Mouse (Mus musculus) CH12.LX (cell line): ENCODE results near the gene Gpr152.

Source experiments
- E2F4 ChIP-seq: IDR thresholded peaks from 2 replicates; pipeline ENCODE4 v1.6.1; 2011; ENCODE audit warnings: low read depth, low read length, improper control_type of control experiment; ENCODE audit not compliant: insufficient replicate concordance
- GABPA ChIP-seq: IDR thresholded peaks from 2 replicates; pipeline ENCODE4 v1.6.1; 2012; ENCODE audit warnings: low read depth, low read length, improper control_type of control experiment, inconsistent platforms; ENCODE audit not compliant: insufficient replicate concordance
- KAT2A ChIP-seq: IDR thresholded peaks from 2 replicates; pipeline ENCODE4 v1.6.1; 2012; ENCODE audit warnings: low read length, improper control_type of control experiment, inconsistent platforms; ENCODE audit not compliant: insufficient replicate concordance
- NRF1 ChIP-seq: IDR thresholded peaks from 2 replicates; pipeline ENCODE4 v1.6.1; 2014; ENCODE audit warnings: low read depth, mild to moderate bottlenecking, inconsistent platforms, low read length, improper control_type of control experiment, moderate library complexity
- RCOR1 ChIP-seq: conservative IDR thresholded peaks from 2 replicates; pipeline ENCODE4 v1.6.1; 2012; ENCODE audit warnings: low read depth, mild to moderate bottlenecking, inconsistent platforms, low read length, improper control_type of control experiment

- TF ChIP-seq GABPA (no peak), RCOR1 (no peak), KAT2A (no peak), NRF1 (no peak), E2F4 (no peak)
Measured at GRCm38 (mm10) chr19:4145936-4146335, 6.3 kb downstream of the Gpr152 start.
